Mouse (Mus musculus) small intestine, adult 2 months (tissue): ENCODE data around the gene Gng7. TPM values are rescaled to one million over a fixed set of nuclear protein-coding genes. Genes with fewer than 3 reads are reported as not detected.
A peak's percentile ranks its signal among the peaks of the same experiment; 100 is the strongest.

Source experiments
- H3K27ac ChIP-seq: fragments of 200-500 bp; 2 replicates; pipeline ENCODE4 v1.5.1; 2012; ENCODE audit warnings: low read depth, low read length, control low read depth, inconsistent platforms; ENCODE audit not compliant: insufficient read depth
- H3K27me3 ChIP-seq: fragments of 200-500 bp; 2 replicates; pipeline ENCODE4 v1.6.1; 2012; ENCODE audit warnings: mild to moderate bottlenecking, moderate library complexity, low read length, inconsistent platforms; ENCODE audit not compliant: control insufficient read depth, insufficient read depth
- H3K36me3 ChIP-seq: fragments of 200-500 bp; 2 replicates; pipeline ENCODE4 v1.6.1; 2012; ENCODE audit warnings: mild to moderate bottlenecking, low read length, control low read depth, inconsistent platforms; ENCODE audit not compliant: control insufficient read depth, insufficient read depth
- H3K4me1 ChIP-seq: fragments of 200-500 bp; 2 replicates; pipeline ENCODE4 v1.6.1; 2012; ENCODE audit warnings: low read length, inconsistent platforms, mixed read lengths; ENCODE audit not compliant: control insufficient read depth, insufficient read depth, insufficient read length
- H3K4me3 ChIP-seq: fragments of 200-500 bp; 2 replicates; pipeline ENCODE4 v1.5.1; 2012; ENCODE audit warnings: low read depth, mild to moderate bottlenecking, control low read depth, inconsistent platforms, low read length, moderate library complexity
- CTCF ChIP-seq: fragments of 200-500 bp; IDR thresholded peaks from 2 replicates; pipeline ENCODE4 v1.5.1; 2012; ENCODE audit warnings: low read depth, mild to moderate bottlenecking, control low read depth, inconsistent platforms, low read length, moderate library complexity, mixed read lengths; ENCODE audit not compliant: insufficient replicate concordance, insufficient read length; ENCODE audit errors: extremely low read depth
- POLR2A ChIP-seq: fragments of 200-500 bp; IDR thresholded peaks from 2 replicates; pipeline ENCODE4 v1.6.1; 2012; ENCODE audit warnings: low read depth, mild to moderate bottlenecking, control low read depth, inconsistent platforms, low read length, moderate library complexity
- WGBS: fragments of 180-500 bp; shearing (Covaris S2); methylation state at CpG from one replicate; pipeline ENCODE4 v1.1.7; 2018; 5-methylcytosine and 5-hydroxymethylcytosine counted together
- polyA plus RNA-seq: library from polyadenylated mRNA; depleted of rRNA; stranded (reverse); fragments of >200 nt; gene quantifications from 2 replicates; pipeline ENCODE4 v1.2.3, GENCODE M21; 2012

Gene Gng7
- polyA plus RNA-seq, 1 experiment, result 0.44 TPM

DNA sequence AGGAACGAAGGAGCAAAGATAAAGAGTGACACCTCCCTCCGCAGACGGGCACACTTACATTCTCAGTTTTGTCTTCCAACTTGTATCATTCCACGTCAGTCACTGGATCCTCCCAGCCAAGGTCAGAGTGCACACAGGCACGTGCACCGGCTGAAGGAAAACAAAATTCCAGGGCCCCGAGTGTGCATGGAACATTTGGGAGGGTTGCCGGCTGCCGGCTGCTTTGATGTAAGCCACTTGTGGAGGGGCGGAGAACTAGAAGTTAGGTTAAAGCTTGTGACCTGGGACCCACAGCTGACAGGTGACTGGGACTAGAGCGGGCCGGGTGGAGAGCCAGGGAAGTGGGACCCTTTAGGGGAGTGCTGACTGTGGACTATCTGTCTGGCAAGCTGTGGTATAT, 48.4 kb downstream of the Gng7 start:
- Histone ChIP-seq H3K4me1 (peaks cover 25% of the 10 kb centered on the region), H3K27me3 (no peaks in the 10 kb centered on the region), H3K27ac (no peak overlapping the region), H3K4me3 (no peak overlapping the region), H3K36me3 (no peaks in the 10 kb centered on the region)
- WGBS, result 22% methylated on average over 12 of the region's 12 CpGs
- TF ChIP-seq CTCF, result no peak
- no peak for TF ChIP-seq POLR2A

DNA sequence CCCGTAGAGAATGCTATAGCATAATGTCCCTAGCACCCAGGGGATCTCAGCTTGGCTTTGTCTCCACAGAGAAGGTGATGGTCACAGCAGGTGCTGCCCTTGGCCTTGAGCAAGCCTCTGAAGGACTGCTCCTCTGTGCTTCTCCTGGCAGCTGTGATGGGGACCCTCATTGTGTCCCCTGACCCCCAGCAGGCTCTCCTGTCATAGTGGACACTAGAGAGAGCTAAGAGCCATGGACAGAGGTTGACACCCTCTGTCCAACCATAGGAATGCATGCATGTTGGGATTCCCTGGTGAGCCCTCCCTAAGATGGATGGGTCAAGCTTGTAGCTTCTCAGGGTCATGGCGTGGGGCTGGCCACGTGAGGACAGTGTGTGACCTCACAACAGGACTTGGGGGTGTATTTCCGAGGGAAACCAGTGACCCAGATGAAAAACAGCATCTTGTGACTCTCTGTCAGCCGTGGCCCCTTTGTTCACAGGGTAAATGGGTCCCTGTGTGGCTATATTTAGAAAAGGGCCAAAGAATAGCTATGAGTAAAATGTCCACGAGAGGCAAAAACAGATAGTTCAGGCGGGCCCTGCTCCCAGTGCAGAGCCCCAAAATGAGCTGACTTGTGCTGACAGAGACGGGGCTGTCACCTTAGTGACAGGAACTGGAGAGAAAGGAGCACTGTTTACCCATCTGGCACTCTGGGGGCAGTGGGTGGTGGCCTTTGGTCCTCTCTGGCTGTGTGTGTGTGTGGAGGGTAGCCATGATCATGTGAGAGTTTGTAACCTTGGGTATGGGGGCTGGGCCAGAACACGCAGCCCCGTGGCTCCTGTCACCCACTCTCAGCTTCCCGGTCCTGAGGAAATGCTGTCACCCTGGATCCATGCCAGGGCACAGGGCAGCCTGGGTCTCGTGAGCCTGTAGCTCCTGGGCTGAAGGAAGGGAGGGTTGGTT, 51.4 kb downstream of the Gng7 start:
- Histone ChIP-seq H3K27me3 (no peaks in the 10 kb centered on the region), H3K4me1 (peaks cover 22% of the 10 kb centered on the region), H3K36me3 (no peaks in the 10 kb centered on the region), H3K4me3 (no peak overlapping the region), H3K27ac (peak overlapping the region; percentile 23)
- 52% methylated on average over 12 of the region's 12 CpGs for WGBS
- no peak for TF ChIP-seq CTCF
- TF ChIP-seq POLR2A, result no peak

DNA sequence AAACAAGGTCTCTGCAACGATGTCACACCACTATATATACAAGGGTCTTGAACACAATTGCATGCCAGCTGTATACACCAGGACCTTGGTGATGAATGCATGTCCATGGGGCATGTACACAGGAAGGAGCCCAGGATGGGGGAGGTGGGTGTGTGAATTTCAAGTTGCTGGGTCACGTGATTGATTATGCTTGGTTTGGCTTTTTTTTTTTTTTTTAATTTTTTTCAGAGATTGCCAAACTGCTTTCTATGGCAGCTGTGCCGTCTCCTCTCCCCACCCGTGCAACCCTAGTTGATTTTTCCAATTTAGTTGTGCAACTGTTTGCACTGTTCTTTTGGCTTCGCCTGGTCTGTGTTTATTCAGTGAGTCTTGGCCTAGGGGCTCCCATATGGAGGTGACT, 52.2 kb downstream of the Gng7 start:
- WGBS, result 63% methylated on average over 5 of the region's 5 CpGs
- H3K27me3 ChIP-seq, result no peaks in the 10 kb centered on the region
- no peak overlapping the region for H3K4me3 ChIP-seq
- TF ChIP-seq CTCF (no peak), POLR2A (no peak)
- H3K36me3 ChIP-seq, result no peaks in the 10 kb centered on the region
- H3K4me1 ChIP-seq, result peaks cover 22% of the 10 kb centered on the region
- peak overlapping the region; percentile 25; the same call in 1 of the 2 replicates for H3K27ac ChIP-seq

DNA sequence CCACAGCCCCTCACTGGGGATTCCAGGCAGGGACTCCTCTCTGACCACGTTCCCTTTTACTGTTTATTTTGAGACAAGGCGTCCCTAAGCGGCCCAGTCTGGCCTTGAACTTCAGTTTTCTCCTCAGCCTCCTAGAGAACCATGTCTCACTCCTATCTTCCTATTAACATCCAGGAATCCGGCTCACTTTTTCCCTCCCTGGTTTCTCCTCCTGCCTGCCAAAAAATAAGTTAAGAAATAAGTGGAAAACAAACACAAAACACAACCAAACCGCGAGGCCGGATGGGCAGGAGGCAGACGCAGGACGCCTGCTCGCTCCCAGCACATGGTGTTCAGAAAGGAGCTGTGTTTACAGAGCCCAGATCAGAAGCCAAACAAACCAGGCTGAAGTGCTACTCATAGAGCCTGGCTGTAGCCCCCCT, 52.7 kb downstream of the Gng7 start:
- H3K27ac ChIP-seq, result peak overlapping the region; percentile 25
- 68% methylated on average over 10 of the region's 10 CpGs for WGBS
- TF ChIP-seq CTCF, result no peak
- TF ChIP-seq POLR2A, result no peak

DNA sequence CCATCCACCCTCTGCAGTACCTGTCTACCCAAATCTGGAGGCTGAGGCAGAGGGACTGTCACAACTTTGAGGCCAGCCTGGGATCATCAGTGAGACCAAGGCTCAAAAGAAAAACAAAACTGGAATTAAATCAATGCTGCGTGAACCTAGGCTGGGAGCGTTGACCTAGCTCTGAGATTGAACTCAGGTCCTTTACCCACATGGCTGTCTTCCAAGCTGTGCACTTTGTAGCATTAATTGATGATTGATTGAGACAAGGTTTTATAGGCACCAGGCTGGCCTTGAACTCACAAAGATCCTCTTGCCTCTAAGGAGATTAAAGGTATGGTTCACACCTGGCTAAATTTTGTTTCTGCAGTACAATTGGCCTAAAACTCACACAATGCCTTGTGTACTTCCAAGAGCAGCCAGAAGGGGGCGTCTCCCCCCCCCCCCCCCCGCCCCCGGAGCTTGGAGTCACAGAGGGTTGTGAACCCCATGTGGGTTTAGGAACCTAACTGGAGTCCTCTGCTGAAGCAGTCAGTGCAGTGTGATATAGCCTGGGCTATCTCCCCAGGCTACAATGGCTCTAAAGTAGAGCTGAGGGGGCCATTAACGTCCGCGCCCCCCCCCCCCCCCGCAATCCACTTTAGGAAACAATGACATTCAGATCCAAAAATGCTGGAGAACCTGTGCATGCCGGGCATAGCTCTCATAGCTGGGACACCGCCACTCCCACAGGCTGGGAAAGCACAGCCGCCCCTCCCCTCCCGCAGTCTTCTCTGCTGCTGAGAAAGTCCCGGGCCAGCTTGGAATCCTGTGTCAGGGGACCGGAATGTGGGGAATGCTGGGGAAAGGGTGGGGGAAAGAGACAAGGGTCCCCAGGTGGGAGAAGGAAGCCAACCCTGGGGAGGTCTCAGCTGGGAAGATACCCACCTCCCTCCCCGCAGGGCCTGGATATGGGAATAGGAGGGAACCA, 53.9 kb downstream of the Gng7 start:
- Histone ChIP-seq H3K4me1 (peaks cover 16% of the 10 kb centered on the region), H3K27me3 (no peaks in the 10 kb centered on the region), H3K4me3 (no peak overlapping the region), H3K36me3 (no peaks in the 10 kb centered on the region), H3K27ac (0 out of 2 replicates have a peak overlapping the region, but pooled peaks have one; percentile 36)
- 13% methylated on average over 16 of the region's 16 CpGs for WGBS
- no peak for TF ChIP-seq POLR2A
- TF ChIP-seq CTCF, result peak; percentile 79; the same call in 1 of the 2 replicates

More for the DNA sequence above, 52.7 kb downstream of the Gng7 start:
- no peak overlapping the region for H3K4me3 ChIP-seq
- no peaks in the 10 kb centered on the region for H3K27me3 ChIP-seq
- peaks cover 18% of the 10 kb centered on the region for H3K4me1 ChIP-seq
- H3K36me3 ChIP-seq, result no peaks in the 10 kb centered on the region

DNA sequence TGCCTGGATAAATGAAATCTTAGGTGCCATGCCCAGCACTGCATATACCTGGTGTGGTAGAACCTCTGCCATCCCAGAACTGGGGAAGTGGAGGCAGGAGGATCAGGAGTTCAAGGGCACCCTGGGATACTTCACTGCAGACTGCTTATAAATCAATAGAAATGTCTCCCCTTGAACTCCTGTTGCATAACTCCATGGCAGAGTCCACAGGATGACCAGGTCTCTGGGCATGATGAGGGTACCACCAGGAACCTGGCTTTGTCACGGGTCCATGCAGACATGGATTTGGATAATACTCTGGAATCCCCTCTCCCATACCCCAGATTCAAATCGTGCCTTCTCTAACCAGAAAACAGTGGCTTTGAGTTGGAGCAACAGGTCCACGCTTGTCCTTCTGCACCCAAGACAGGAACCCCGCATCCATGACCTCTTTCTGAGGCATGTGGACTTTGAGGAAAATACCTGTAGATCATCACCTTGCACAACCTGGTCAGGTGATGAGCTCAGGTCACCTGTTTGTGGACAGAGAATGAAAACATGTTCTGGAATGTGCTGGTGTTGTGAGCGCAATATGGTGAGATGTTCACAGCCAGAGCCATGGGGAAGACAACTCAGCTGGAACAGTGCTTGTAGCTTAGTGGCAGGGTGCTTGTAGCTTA, 55.6 kb downstream of the Gng7 start:
- no peaks in the 10 kb centered on the region for H3K27me3 ChIP-seq
- H3K4me3 ChIP-seq, result no peak overlapping the region
- TF ChIP-seq CTCF, result no peak
- no peak for TF ChIP-seq POLR2A
- WGBS, result 94% methylated on average over 5 of the region's 5 CpGs
- H3K36me3 ChIP-seq, result no peaks in the 10 kb centered on the region
- H3K27ac ChIP-seq, result no peak overlapping the region
- H3K4me1 ChIP-seq, result peaks cover 19% of the 10 kb centered on the region
